Mouse (Mus musculus) forebrain, embryonic 16.5 days (tissue): ENCODE measurements at regions not wholly inside any gene's neighbourhood (a gene's known extent, or its start where the extent isn't known, plus 50 kb on each side); places are given as distances from the start of the nearest gene placed in this dataset. TPM values are rescaled to one million over a fixed set of nuclear protein-coding genes. Genes with fewer than 3 reads are reported as not detected.

Source experiments
- microRNA-seq: library from miRNA; unstranded; fragments of <30 nt; microRNA quantifications from one replicate; pipeline ENCODE4, GENCODE M21; 2017

Small RNA genes lying in the stretch of these regions (microRNA-seq; reads per million reads assigned to microRNA genes)
- gene Gm23075, result not detected
